Mouse (Mus musculus): Measurements from ENCODE around the gene Cops3. TPM values are rescaled to one million over a fixed set of nuclear protein-coding genes. Genes with fewer than 3 reads are reported as not detected.

The Cops3 gene
- polyA plus RNA-seq, 1 experiment from 2014 or later, result 214 TPM

GRCm38 (mm10) chr11:59809670-59810474 is 29.8 kb downstream of the Cops3 start, which contains the start of gene Flcn:
Gene Flcn (minus strand): TSS chr11:59810016.
- Histone ChIP-seq H3K36me3 (peaks cover 28% of the 10 kb centered on the region), H3K4me3 (peak within 1 kb of the TSS; percentile 63), H3K4me1 (peaks cover 10% of the 10 kb centered on the region), H3K9ac (peak within 1 kb of the TSS; percentile 84), H3K9me3 (no peaks in the 10 kb centered on the region), H3K27me3 (replicated peaks) (no peaks in the 10 kb centered on the region), H3K4me2 (replicated peaks) (peak within 1 kb of the TSS; percentile 85), H3K27ac (peak within 1 kb of the TSS; percentile 88)
- peak; percentile 97 for ATAC-seq (ENCODE audit: low FRiP score, low read depth)
- under 1% methylated on average over 52 of the region's 52 CpGs for WGBS

DNA sequence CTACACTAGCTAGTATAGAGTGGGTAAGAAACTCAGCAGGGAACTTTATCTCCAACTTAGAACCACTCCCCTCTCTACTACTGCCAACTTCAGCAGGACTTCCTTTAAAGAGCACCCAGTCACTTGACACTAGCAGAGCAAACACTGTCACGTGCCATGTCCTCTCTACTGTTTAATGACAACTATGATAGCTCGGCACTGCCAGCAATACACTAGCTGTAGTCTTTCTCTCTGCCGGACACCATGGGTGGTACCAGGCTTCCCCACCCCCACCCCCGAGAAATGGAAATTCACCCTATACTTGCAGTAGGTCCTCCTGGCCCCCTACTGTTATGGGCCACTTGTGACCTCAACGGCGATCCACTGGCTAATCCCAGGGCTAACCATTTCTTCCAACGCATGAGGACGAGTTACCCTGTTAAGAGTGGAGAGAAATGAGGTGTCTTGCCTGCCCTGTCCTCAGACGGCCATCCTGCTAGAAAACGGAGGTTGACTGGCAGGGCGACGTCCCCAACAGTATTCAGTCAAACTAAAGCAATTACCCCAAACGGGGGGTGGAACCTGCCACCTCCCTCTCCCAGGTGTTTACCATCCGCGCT is 30.5 kb downstream of the Cops3 start:
- Histone ChIP-seq H3K4me3 (peak overlapping the region; percentile 63), H3K4me2 (replicated peaks) (peak overlapping the region; percentile 85), H3K27ac (peak overlapping the region; percentile 88; the same call in 1 of the 2 replicates), H3K36me3 (peaks cover 35% of the 10 kb centered on the region), H3K9ac (peak overlapping the region; percentile 84), H3K4me1 (peaks cover 10% of the 10 kb centered on the region), H3K27me3 (replicated peaks) (no peaks in the 10 kb centered on the region), H3K9me3 (no peaks in the 10 kb centered on the region)
- ATAC-seq (ENCODE audit: low FRiP score, low read depth), result peak; percentile 23
- under 1% methylated on average over 15 of the region's 15 CpGs for WGBS

DNA sequence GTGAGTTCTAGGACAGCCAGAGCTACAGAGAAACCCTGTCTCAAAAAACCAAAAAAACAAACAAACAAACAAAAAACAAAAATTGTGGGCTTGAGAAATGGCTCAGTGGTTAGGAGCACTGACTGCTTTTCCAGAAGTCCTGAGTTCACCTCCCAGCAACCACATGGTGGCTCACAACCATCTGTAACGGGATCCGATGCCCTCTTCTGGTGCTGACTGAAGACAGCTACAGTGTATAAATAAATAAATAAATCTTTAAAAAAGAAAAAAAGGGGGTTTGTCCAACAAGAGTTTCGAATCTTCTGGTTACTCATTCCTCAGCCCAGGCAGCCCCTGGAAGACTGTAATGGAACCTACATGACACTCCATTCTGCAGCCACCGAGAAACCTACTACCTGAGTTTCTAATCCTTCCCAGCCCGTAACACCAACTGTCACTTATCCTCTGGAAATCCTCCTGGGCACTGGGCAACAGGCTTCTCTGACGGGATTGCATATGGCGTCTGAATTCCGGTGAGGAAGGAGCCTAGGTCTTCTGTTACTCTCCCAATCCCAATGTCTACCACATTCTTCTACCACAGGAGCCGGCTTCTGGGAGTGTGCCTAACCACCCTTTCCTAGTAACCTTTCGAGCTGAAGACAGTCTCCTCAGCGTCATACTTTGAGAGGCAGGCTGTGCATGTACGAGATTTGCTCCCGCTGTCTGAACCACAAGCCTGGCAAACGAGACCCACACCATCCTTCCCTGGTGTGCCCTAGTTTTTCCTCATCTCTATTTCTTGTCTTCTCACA is 31.3 kb downstream of the Cops3 start:
- Histone ChIP-seq H3K4me2 (replicated peaks) (peak overlapping the region; percentile 85), H3K27ac (no peak overlapping the region), H3K36me3 (peaks cover 41% of the 10 kb centered on the region), H3K9ac (peak overlapping the region; percentile 84), H3K4me1 (peaks cover 10% of the 10 kb centered on the region), H3K9me3 (no peaks in the 10 kb centered on the region), H3K27me3 (replicated peaks) (no peaks in the 10 kb centered on the region), H3K4me3 (peak overlapping the region; percentile 63)
- WGBS, result 74% methylated on average over 14 of the region's 14 CpGs
- no peak for ATAC-seq (ENCODE audit: low FRiP score, low read depth)

- Histone ChIP-seq H3K9ac (no peak overlapping the region), H3K4me3 (no peak overlapping the region), H3K27ac (no peak overlapping the region), H3K4me2 (replicated peaks) (no peak overlapping the region), H3K36me3 (peaks cover 68% of the 10 kb centered on the region), H3K4me1 (peaks cover 10% of the 10 kb centered on the region), H3K27me3 (replicated peaks) (no peaks in the 10 kb centered on the region), H3K9me3 (no peaks in the 10 kb centered on the region)
- 93% methylated on average over 2 of the region's 2 CpGs for WGBS
- ATAC-seq (ENCODE audit: low FRiP score, low read depth), result no peak
These were observed 34.0 kb downstream of the Cops3 start for GRCm38 (mm10) chr11:59805656-59806055.

GRCm38 (mm10) chr11:59805256-59805655 is 34.4 kb downstream of the Cops3 start:
- WGBS, result 100% methylated on average over 1 of the region's 1 CpGs

DNA sequence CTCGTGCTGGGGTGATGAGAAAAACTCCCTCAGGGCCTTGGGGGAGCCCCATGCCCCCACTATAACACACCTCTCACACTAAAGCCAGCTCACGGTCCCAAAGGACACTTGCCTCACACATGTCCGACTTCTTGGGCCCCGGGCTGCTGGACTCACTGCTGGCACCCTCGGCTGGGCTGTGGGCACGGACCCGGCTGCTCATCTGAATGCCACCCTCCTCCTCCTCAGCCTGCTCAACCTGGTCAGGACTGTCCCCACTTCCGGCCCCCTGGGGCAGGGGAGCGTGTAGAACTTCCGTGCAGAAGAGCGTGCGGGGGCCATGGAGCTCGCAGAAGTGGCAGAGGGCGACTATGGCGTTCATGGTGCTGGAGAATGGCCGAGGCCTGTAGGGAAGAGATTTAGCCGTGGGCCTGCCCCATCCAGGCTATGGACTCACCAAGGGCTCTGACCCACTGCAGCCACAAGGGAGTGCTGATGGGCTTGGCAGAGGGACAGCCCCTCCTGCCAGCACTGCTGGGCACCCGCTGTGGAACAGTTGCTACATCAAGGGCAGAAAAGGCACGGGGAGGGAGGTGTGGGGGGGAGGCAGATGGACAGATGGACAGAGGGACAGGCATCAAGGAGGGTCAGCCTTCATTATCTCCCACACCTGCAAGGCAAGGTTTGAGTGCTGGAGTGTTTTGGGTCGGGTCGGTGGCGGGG is 35.1 kb downstream of the Cops3 start:
- Histone ChIP-seq H3K4me3 (no peak overlapping the region), H3K9ac (no peak overlapping the region), H3K27me3 (replicated peaks) (no peaks in the 10 kb centered on the region), H3K4me2 (replicated peaks) (no peak overlapping the region), H3K4me1 (peaks cover 10% of the 10 kb centered on the region), H3K36me3 (peaks cover 79% of the 10 kb centered on the region), H3K9me3 (no peaks in the 10 kb centered on the region), H3K27ac (no peak overlapping the region)
- 92% methylated on average over 22 of the region's 22 CpGs for WGBS
- no peak for ATAC-seq (ENCODE audit: low FRiP score, low read depth)

More at GRCm38 (mm10) chr11:59805256-59805655, 34.4 kb downstream of the Cops3 start:
- peaks cover 10% of the 10 kb centered on the region for H3K4me1 ChIP-seq
- H3K27ac ChIP-seq, result no peak overlapping the region
- no peaks in the 10 kb centered on the region for H3K27me3 ChIP-seq (replicated peaks)
- peaks cover 72% of the 10 kb centered on the region for H3K36me3 ChIP-seq
- H3K9me3 ChIP-seq, result no peaks in the 10 kb centered on the region
- H3K9ac ChIP-seq, result no peak overlapping the region
- H3K4me2 ChIP-seq (replicated peaks), result no peak overlapping the region
- no peak overlapping the region for H3K4me3 ChIP-seq
- no peak for ATAC-seq (ENCODE audit: low FRiP score, low read depth)

DNA sequence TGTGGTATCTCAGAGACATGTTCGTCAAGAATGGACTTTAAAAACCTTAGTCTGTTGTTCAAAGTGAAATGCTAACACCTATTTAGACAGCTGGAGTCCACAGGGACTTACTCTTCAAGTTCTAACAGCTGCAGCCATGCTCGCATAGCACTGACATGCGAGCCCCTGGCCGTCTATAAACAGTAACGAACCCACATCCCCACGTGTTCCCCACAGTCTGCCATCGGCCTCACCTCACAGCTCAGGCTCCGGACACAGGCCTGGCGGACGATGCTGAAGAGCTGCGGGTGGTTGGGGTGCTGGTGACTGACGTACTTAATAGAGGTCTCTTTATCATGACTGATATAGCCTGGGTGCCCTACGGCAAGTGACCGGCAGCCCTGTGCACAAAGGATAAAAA is 36.1 kb downstream of the Cops3 start:
- peaks cover 90% of the 10 kb centered on the region for H3K36me3 ChIP-seq
- no peaks in the 10 kb centered on the region for H3K9me3 ChIP-seq
- no peaks in the 10 kb centered on the region for H3K27me3 ChIP-seq (replicated peaks)
- no peak for ATAC-seq (ENCODE audit: low FRiP score, low read depth)
- 92% methylated on average over 14 of the region's 14 CpGs for WGBS
- H3K4me1 ChIP-seq, result peaks cover 3% of the 10 kb centered on the region
- H3K27ac ChIP-seq, result no peak overlapping the region
- no peak overlapping the region for H3K4me3 ChIP-seq
- H3K4me2 ChIP-seq (replicated peaks), result no peak overlapping the region
- H3K9ac ChIP-seq, result no peak overlapping the region

DNA sequence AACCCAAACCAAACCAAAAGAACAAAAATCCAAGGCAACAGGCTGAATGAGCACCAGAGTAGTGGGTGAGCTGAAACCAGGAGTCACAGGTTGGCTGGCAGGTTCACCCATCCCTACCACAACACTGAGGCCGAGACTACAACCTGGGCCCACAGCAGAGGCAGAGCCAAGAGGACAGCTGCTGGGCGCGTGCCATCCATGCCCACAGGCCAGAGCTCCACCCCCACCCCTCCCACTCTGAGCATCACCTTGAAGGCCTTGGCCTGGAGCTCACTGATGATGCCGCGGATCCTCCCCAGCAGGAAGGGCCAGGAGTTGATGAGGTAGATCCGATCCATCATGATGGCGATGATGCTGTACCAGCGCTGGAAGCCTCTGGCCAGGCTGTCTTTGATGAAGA is 37.8 kb downstream of the Cops3 start:
- Histone ChIP-seq H3K4me3 (no peak overlapping the region), H3K9ac (no peak overlapping the region), H3K36me3 (peaks cover 97% of the 10 kb centered on the region), H3K4me2 (replicated peaks) (no peak overlapping the region), H3K9me3 (no peaks in the 10 kb centered on the region), H3K27ac (no peak overlapping the region), H3K27me3 (replicated peaks) (no peaks in the 10 kb centered on the region), H3K4me1 (no peaks in the 10 kb centered on the region)
- 95% methylated on average over 8 of the region's 8 CpGs for WGBS
- ATAC-seq (ENCODE audit: low FRiP score, low read depth), result no peak

DNA sequence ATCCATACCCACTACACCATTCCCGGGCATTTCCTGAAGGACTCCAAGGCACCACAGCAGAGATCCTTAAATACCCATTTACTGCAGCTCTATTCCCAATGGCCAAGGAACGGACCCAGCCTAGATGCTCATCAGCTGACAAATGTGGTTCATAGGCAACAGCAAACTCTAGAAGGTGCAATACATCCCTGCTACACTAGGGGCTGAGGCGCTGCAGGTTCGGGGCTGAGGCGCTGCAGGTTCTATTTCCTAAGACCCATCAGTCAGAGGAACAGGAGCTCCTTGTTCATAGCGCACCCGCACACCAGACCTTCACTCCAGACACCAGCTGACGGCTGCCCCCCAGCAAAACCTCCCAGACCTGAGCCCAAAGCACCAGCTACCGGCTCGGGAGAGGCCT is 39.2 kb downstream of the Cops3 start:
- peaks cover 95% of the 10 kb centered on the region for H3K36me3 ChIP-seq
- no peak overlapping the region for H3K9ac ChIP-seq
- no peaks in the 10 kb centered on the region for H3K9me3 ChIP-seq
- no peak for ATAC-seq (ENCODE audit: low FRiP score, low read depth)
- WGBS, result 90% methylated on average over 10 of the region's 10 CpGs
- H3K27me3 ChIP-seq (replicated peaks), result no peaks in the 10 kb centered on the region
- H3K4me2 ChIP-seq (replicated peaks), result no peak overlapping the region
- H3K4me1 ChIP-seq, result no peaks in the 10 kb centered on the region
- no peak overlapping the region for H3K4me3 ChIP-seq
- H3K27ac ChIP-seq, result no peak overlapping the region

DNA sequence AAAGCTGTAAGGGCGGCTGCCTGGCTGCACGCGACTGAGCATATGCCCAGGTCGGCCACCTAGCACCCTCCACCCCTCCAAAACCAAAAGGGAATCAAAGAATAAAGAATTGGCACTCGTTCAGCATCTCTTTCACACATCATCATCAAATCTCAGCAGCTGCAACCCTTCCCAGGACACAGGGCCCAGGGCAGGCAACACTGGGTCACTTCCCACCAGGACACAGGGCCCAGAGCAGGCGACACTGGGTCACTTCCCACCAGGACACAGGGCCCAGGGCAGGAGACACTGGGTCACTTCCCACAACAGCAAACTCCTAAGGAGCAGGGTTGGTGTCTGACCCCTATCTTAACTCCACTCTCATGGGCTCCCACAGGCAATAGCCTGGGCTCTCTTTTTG is 46.2 kb downstream of the Cops3 start:
- Histone ChIP-seq H3K36me3 (peaks cover 69% of the 10 kb centered on the region), H3K27ac (no peak overlapping the region), H3K9ac (no peak overlapping the region), H3K4me2 (replicated peaks) (no peak overlapping the region), H3K4me3 (no peak overlapping the region), H3K4me1 (no peaks in the 10 kb centered on the region), H3K27me3 (replicated peaks) (no peaks in the 10 kb centered on the region), H3K9me3 (no peaks in the 10 kb centered on the region)
- ATAC-seq (ENCODE audit: low FRiP score, low read depth), result no peak
- WGBS, result 95% methylated on average over 6 of the region's 6 CpGs

DNA sequence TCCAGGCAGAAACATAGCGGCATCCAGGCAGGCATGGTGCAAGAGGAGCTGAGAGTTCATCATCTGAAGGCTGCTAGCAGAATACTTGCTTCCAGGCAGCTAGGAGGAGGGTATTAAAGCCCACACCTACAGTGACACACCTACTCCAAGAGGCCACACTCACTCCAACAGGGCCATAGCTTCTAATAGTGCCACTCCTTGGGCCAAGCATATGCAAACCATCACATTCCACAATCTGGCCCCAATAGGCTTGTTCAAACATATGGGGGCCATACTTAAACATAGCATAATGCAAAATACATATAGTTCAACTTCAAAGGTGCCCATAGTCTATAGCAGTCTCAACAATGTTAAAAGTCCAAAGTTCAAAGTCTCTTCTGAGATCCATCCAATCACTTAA is 50.3 kb downstream of the Cops3 start:
- Histone ChIP-seq H3K9me3 (no peaks in the 10 kb centered on the region), H3K27me3 (replicated peaks) (peaks cover 6% of the 10 kb centered on the region), H3K4me3 (no peak overlapping the region), H3K36me3 (peaks cover 31% of the 10 kb centered on the region), H3K27ac (no peak overlapping the region), H3K4me1 (peaks cover 7% of the 10 kb centered on the region), H3K9ac (no peak overlapping the region), H3K4me2 (replicated peaks) (no peak overlapping the region)
- no peak for ATAC-seq (ENCODE audit: low FRiP score, low read depth)
- WGBS, result 100% methylated on average over 1 of the region's 1 CpGs
